Mouse (Mus musculus) ES-Bruce4 (cell line): ENCODE results near the gene Cd47.

ENCODE experiments used
- CTCF ChIP-seq: IDR thresholded peaks from one replicate; pipeline ENCODE4 v1.8.1; 2011; ENCODE audit warnings: low read depth, low read length
- POLR2A ChIP-seq: IDR thresholded peaks from one replicate; pipeline ENCODE4 v1.8.1; 2011; ENCODE audit warnings: low read length; ENCODE audit not compliant: insufficient read depth

GRCm38 (mm10) chr16:49954909-49955308 lies 154.6 kb downstream of the Cd47 start:
- TF ChIP-seq POLR2A (no peak), CTCF (no peak)
